Mouse (Mus musculus) forebrain, embryonic 13.5 days (tissue): ENCODE measurements around the gene Il6ra. TPM values are rescaled to one million over a fixed set of nuclear protein-coding genes. Genes with fewer than 3 reads are reported as not detected.

ENCODE experiments used
- ATAC-seq: fragments of 200-750 bp; cut with Nextera tagmentation; 2 replicates; pipeline ENCODE4 v1.8.0; 2017
- H3K27ac ChIP-seq: fragments of 300-500 bp; sonication (generic); 2 replicates; pipeline ENCODE4 v1.5.1; 2015; ENCODE audit warnings: inconsistent platforms, mild to moderate bottlenecking, moderate library complexity
- H3K27me3 ChIP-seq: fragments of 300-500 bp; sonication (generic); 2 replicates; pipeline ENCODE4 v1.6.1; 2015; ENCODE audit warnings: mild to moderate bottlenecking, inconsistent platforms
- H3K36me3 ChIP-seq: fragments of 300-500 bp; sonication (generic); 2 replicates; pipeline ENCODE4 v1.6.1; 2015; ENCODE audit warnings: mild to moderate bottlenecking, inconsistent platforms; ENCODE audit not compliant: poor library complexity, severe bottlenecking
- H3K4me1 ChIP-seq: fragments of 300-500 bp; sonication (generic); 2 replicates; pipeline ENCODE4 v1.6.1; 2015; ENCODE audit warnings: inconsistent platforms
- H3K4me2 ChIP-seq: fragments of 300-500 bp; sonication (generic); 2 replicates; pipeline ENCODE4 v1.6.1; 2015; ENCODE audit warnings: inconsistent platforms, mild to moderate bottlenecking, moderate library complexity
- H3K4me3 ChIP-seq: fragments of 300-500 bp; sonication (generic); 2 replicates; pipeline ENCODE4 v1.5.1; 2015; ENCODE audit warnings: mild to moderate bottlenecking, inconsistent platforms
- H3K9ac ChIP-seq: fragments of 300-500 bp; sonication (generic); 2 replicates; pipeline ENCODE4 v1.6.1; 2015; ENCODE audit warnings: mild to moderate bottlenecking, inconsistent platforms
- H3K9me3 ChIP-seq: fragments of 300-500 bp; sonication (generic); replicated peaks from 2 replicates; pipeline ENCODE4 v1.6.1; 2016; ENCODE audit warnings: inconsistent platforms
- WGBS: fragments of 180-500 bp; shearing (Covaris S2); methylation state at CpG from one replicate; pipeline ENCODE4 v1.1.7; 2015; 5-methylcytosine and 5-hydroxymethylcytosine counted together
- polyA plus RNA-seq: library from polyadenylated mRNA; unstranded; fragments of >200 nt; fragmentation: Nextera tagmentation; extraction: Ambion mirVana; gene quantifications from 2 replicates; pipeline ENCODE4 v1.2.1, GENCODE M21; 2015

Gene Il6ra
- polyA plus RNA-seq, 1 experiment from 2014 or later, result 0.36 TPM

GRCm38 (mm10) chr3:89835362-89835761 lies 77.6 kb downstream of the Il6ra start:
- 54% methylated on average over 8 of the region's 8 CpGs for WGBS
- Histone ChIP-seq H3K9me3 (no peaks in the 10 kb centered on the region), H3K4me3 (no peak overlapping the region), H3K4me2 (no peak overlapping the region), H3K9ac (no peak overlapping the region), H3K27me3 (peaks cover 48% of the 10 kb centered on the region), H3K27ac (no peak overlapping the region), H3K36me3 (no peaks in the 10 kb centered on the region), H3K4me1 (peaks cover 11% of the 10 kb centered on the region)
- no peak for ATAC-seq

DNA sequence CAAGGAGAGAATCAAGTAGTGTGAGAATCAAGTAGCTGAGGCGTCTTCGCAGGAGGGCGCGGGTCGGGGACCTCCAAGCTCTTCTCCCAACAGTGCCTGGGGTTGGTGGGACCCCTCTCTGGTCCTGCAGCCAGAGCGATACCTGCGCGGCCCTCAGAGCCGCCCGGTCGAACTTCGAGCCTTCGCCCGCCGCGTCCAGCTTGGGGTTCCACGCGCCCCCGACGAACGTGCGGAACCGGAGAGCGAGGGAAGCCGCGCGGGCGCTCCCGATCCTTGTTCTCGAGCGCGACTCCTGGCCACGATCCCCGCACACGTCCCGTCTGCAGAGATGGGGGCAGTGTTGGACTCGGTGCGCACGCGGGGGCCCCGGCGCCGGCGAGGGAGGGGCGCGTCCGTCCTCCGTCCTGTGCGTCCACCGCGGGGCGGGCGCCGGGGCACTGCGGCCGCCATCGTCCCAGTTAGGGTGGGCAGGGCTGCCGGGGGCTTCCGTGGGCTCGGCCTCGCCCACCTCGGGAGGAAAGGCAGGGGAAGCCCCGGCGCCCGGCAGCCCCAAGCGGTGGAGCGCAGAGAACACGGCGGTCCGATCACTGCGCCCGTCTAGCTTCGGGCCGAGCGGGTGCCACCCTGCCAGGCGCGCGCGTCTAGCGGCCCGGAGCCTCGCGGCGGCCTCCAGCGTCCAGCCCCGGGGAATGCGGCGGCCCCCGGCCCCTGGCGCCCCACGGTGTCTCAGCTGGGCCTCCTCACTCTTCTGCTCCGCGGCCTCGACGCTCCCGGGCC lies 82.0 kb downstream of the Il6ra start, which contains the start of gene She:
She (plus strand) TSS at position 556 of the 777 bp plus-strand sequence.
- no peak for ATAC-seq
- Histone ChIP-seq H3K36me3 (no peaks in the 10 kb centered on the region), H3K9me3 (no peaks in the 10 kb centered on the region), H3K4me1 (peaks cover 11% of the 10 kb centered on the region), H3K9ac (peak within 1 kb of the TSS; percentile 34; the same call in 1 of the 2 replicates), H3K27me3 (peaks cover 72% of the 10 kb centered on the region), H3K27ac (no peak within 1 kb of the TSS), H3K4me2 (peak within 1 kb of the TSS; percentile 58), H3K4me3 (peak within 1 kb of the TSS; percentile 38)
- 2% methylated on average over 71 of the region's 96 CpGs for WGBS

- no peak overlapping the region for H3K4me2 ChIP-seq
- H3K27me3 ChIP-seq, result peaks cover 33% of the 10 kb centered on the region
- no peaks in the 10 kb centered on the region for H3K36me3 ChIP-seq
- H3K4me3 ChIP-seq, result no peak overlapping the region
- WGBS, result 76% methylated on average over 3 of the region's 3 CpGs
- H3K9me3 ChIP-seq, result no peaks in the 10 kb centered on the region
- H3K27ac ChIP-seq, result no peak overlapping the region
- peaks cover 6% of the 10 kb centered on the region for H3K4me1 ChIP-seq
- no peak for ATAC-seq
- H3K9ac ChIP-seq, result no peak overlapping the region
Measured at GRCm38 (mm10) chr3:89826295-89826694, 86.7 kb downstream of the Il6ra start.

DNA sequence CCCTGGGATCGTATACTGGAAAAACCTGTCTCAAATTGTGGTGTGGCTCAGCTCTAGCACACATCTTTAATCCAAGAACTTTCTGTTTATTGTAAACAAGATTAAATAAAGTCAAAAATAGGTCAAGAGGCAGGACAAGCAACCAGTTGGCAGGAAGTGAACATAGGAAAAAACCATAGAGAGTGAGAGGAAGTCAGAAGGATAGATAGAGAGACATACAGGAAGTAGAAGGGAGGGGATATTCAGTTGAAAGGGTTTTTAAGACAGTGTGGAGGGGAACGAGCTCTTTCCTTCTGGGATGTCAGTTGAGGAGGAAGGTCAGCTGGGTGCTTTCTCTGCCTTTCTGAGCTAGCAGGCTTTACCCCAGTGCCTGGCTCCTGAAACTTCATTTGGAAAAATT lies 89.4 kb downstream of the Il6ra start:
- no peak overlapping the region for H3K4me2 ChIP-seq
- peaks cover 6% of the 10 kb centered on the region for H3K27me3 ChIP-seq
- ATAC-seq, result no peak
- 67% methylated on average over 2 of the region's 2 CpGs for WGBS
- H3K9ac ChIP-seq, result no peak overlapping the region
- H3K36me3 ChIP-seq, result no peaks in the 10 kb centered on the region
- H3K4me1 ChIP-seq, result no peaks in the 10 kb centered on the region
- H3K27ac ChIP-seq, result no peak overlapping the region; the same call in 1 of the 2 replicates
- no peak overlapping the region for H3K4me3 ChIP-seq
- no peaks in the 10 kb centered on the region for H3K9me3 ChIP-seq

DNA sequence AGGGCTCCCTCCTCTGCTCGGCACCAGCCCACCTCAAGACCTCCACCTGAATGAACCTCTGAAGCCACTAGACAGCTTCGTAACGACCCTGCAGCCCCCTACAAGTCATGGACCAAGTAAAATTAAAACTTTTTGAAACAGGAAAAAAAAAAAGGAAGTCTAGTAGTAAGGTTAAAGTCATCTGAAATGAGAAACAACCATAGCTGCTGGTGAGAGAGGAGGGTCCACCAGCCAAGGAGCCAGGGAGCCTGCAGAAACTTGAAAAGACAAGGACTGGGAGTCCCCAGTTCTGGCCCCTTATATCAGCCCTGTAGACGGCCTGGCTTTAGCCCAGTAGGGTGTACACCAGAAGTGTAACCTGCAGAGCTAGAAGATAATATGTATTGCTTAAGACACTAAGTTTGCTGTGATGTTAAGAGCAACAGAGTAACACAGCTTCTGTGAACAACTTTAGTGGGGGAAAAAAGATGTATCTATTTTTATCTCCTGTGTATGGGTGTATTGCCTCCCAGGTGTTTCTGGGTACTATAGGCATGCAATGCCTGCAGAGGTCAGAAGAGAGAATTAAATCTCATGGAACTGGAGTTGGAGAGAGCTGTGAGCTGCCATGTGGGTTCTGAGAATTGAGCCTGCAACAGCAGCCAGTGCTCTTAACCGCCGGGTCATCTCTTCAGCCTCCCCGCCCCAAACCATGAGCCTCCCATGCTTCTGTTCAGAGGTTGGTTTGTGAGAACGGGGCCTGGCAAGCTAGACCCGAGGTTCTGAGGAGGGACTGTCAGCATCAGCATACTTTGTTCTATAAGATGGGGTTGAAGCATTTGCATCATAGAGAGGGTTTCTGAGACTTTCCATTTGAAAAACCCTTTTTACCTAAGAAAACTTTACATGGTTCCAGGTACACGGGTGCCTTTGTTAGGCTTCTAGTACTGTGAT lies 91.2 kb downstream of the Il6ra start:
- no peak for ATAC-seq
- Histone ChIP-seq H3K9ac (no peak overlapping the region), H3K27ac (no peak overlapping the region), H3K4me1 (no peaks in the 10 kb centered on the region), H3K36me3 (no peaks in the 10 kb centered on the region), H3K4me2 (no peak overlapping the region), H3K27me3 (no peaks in the 10 kb centered on the region), H3K9me3 (no peaks in the 10 kb centered on the region), H3K4me3 (no peak overlapping the region)
- WGBS, result 81% methylated on average over 10 of the region's 10 CpGs

DNA sequence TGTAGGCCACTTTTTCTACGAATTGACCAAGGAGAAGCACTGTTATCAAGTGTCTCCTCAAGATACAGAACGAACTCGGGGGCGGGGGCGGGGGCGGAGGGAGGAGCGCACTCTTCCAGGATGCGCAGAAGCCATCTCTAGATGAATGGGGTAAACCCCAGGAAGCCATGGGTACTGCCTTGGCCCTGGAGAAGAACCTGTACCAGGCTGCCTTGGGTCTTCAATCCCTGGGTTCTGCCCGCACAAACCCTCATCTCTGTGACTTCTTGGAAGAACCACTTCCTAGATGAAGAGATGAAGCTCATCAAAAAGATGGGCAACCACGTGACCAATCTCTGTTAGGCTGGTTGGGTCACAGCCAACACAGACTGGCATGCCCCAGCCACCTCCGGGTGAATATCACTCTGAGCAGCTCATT lies 91.9 kb downstream of the Il6ra start:
- H3K9me3 ChIP-seq, result no peaks in the 10 kb centered on the region
- WGBS, result 85% methylated on average over 11 of the region's 11 CpGs
- H3K4me1 ChIP-seq, result no peaks in the 10 kb centered on the region
- no peak for ATAC-seq
- H3K4me2 ChIP-seq, result no peak overlapping the region
- H3K36me3 ChIP-seq, result no peaks in the 10 kb centered on the region
- no peak overlapping the region for H3K4me3 ChIP-seq
- H3K9ac ChIP-seq, result no peak overlapping the region
- no peak overlapping the region for H3K27ac ChIP-seq
- H3K27me3 ChIP-seq, result no peaks in the 10 kb centered on the region

GRCm38 (mm10) chr3:89820311-89821095 lies 92.5 kb downstream of the Il6ra start:
- no peaks in the 10 kb centered on the region for H3K9me3 ChIP-seq
- H3K27ac ChIP-seq, result no peak overlapping the region
- no peak overlapping the region for H3K9ac ChIP-seq
- no peak overlapping the region for H3K4me2 ChIP-seq
- H3K4me1 ChIP-seq, result no peaks in the 10 kb centered on the region
- H3K36me3 ChIP-seq, result no peaks in the 10 kb centered on the region
- no peak for ATAC-seq
- no peaks in the 10 kb centered on the region for H3K27me3 ChIP-seq
- H3K4me3 ChIP-seq, result no peak overlapping the region
- WGBS, result 88% methylated on average over 12 of the region's 12 CpGs

GRCm38 (mm10) chr3:89819897-89820296 lies 93.1 kb downstream of the Il6ra start:
- Histone ChIP-seq H3K27me3 (no peaks in the 10 kb centered on the region), H3K36me3 (no peaks in the 10 kb centered on the region), H3K9me3 (no peaks in the 10 kb centered on the region), H3K4me1 (no peaks in the 10 kb centered on the region), H3K4me3 (no peak overlapping the region), H3K4me2 (no peak overlapping the region), H3K27ac (no peak overlapping the region), H3K9ac (no peak overlapping the region)
- no peak for ATAC-seq
- 76% methylated on average over 7 of the region's 7 CpGs for WGBS

DNA sequence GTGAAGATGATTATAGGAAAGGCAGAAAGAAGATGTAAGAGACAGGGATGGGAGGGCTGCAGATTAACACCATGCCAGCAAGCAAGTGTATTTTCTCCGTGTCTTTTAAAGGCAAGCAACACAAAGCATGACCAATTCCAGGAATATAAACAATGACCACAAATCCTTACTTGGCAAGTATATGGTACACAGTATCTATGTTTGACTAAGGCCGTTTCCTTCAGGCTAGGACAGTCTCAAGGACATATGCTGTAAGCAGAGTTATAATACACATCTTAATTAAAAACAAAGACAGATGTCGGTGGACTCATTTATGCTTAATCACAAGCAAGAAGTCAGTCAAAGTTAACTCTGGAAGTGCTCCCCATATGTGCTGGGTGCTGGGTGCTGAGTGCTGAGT lies 94.4 kb downstream of the Il6ra start:
- ATAC-seq, result no peak
- Histone ChIP-seq H3K9me3 (no peaks in the 10 kb centered on the region), H3K27me3 (no peaks in the 10 kb centered on the region), H3K27ac (no peak overlapping the region), H3K9ac (no peak overlapping the region), H3K4me1 (no peaks in the 10 kb centered on the region), H3K36me3 (no peaks in the 10 kb centered on the region), H3K4me2 (no peak overlapping the region), H3K4me3 (no peak overlapping the region)
- 79% methylated on average over 3 of the region's 3 CpGs for WGBS

GRCm38 (mm10) chr3:89817056-89817455 lies 95.9 kb downstream of the Il6ra start:
- Histone ChIP-seq H3K4me3 (no peak overlapping the region), H3K9me3 (no peaks in the 10 kb centered on the region), H3K27ac (no peak overlapping the region), H3K27me3 (no peaks in the 10 kb centered on the region), H3K4me1 (no peaks in the 10 kb centered on the region), H3K9ac (no peak overlapping the region), H3K36me3 (no peaks in the 10 kb centered on the region), H3K4me2 (no peak overlapping the region)
- no peak for ATAC-seq
- WGBS, result 69% methylated on average over 4 of the region's 4 CpGs
